Mouse (Mus musculus): ENCODE data around the gene Gm7137.
A peak's percentile ranks its signal among the peaks of the same experiment; 100 is the strongest.

GRCm38 (mm10) chr10:77815514-77815913, 27.5 kb upstream of the Gm7137 start:
- TF ChIP-seq CTCF (conservative IDR thresholded peaks at IDR 0.05; ENCODE audit: insufficient read depth, insufficient read length, low read depth, low read length): peak; percentile 68
- TF ChIP-seq POLR2A (IDR thresholded peaks at IDR 0.05; ENCODE audit: low read depth, low read length): no peak

All from kidney, adult 2 months (tissue).